Mouse (Mus musculus): ENCODE results near the gene Ninl. TPM values are rescaled to one million over a fixed set of nuclear protein-coding genes. Genes with fewer than 3 reads are reported as not detected.

Gene Ninl
- polyA plus RNA-seq, 1 experiment = 2.4 TPM

GRCm38 (mm10) chr2:150884779-150885110 lies 154.4 kb downstream of the Ninl start:
- TF ChIP-seq TAL1 (IDR thresholded peaks at IDR 0.05; ENCODE audit: low read length) (no peak), GATA1 (IDR thresholded peaks at IDR 0.05; ENCODE audit: low read length) (no peak)
- Histone ChIP-seq H3K36me3 (ENCODE audit: control insufficient read depth) (peaks cover 3% of the 10 kb centered on the region), H3K4me3 (replicated peaks) (no peak overlapping the region), H3K27me3 (ENCODE audit: control insufficient read depth) (no peaks in the 10 kb centered on the region), H3K4me1 (ENCODE audit: control insufficient read depth) (peaks cover 14% of the 10 kb centered on the region), H3K9me3 (ENCODE audit: control insufficient read depth, low read length) (no peaks in the 10 kb centered on the region)

Other genes starting within 250 kb of the Ninl start
- 3.4 and 3.6 TPM in 2 replicates for gene Abhd12, start 134.6 kb downstream of the Ninl start, polyA plus RNA-seq (2012)
- 5.5 and 5.9 TPM in 2 replicates for gene Gins1, start 134.0 kb downstream of the Ninl start, polyA plus RNA-seq (2012)
- 2.4 and 4.6 TPM in 2 replicates for gene Nanp, start within 50 bp of the Ninl start, polyA plus RNA-seq (2012)
- 0.02 TPM in 1 of 2 replicates, not detected in the other for gene Gm14151, start 53.0 kb upstream of the Ninl start, polyA plus RNA-seq (2012)
- gene Gm14147, start 58.9 kb upstream of the Ninl start, polyA plus RNA-seq (2012) = not detected in 2 replicates